Mouse (Mus musculus) midbrain, embryonic 11.5 days (tissue): ENCODE results near the gene Ell3. TPM values are rescaled to one million over a fixed set of nuclear protein-coding genes. Genes with fewer than 3 reads are reported as not detected.
"Not testable (repeated sequence)": the region's sequence is repeated elsewhere in the genome, so short reads cannot be mapped to it uniquely, and the experiment has no call there.

Source experiments
- ATAC-seq: fragments of 200-750 bp; cut with Nextera tagmentation; 2 replicates; pipeline ENCODE4 v1.8.0; 2017; ENCODE audit warnings: moderate TSS enrichment, moderate library complexity; ENCODE audit not compliant: low FRiP score
- DNase-seq: peaks from one replicate; pipeline ENCODE4 v3.0.0; 2015; ENCODE audit warnings: low spot score; ENCODE audit errors: missing footprints
- H3K27ac ChIP-seq: fragments of 300-500 bp; sonication (generic); 2 replicates; pipeline ENCODE4 v1.5.1; 2014; ENCODE audit warnings: low read depth, low read length
- H3K27me3 ChIP-seq: fragments of 300-500 bp; sonication (generic); 2 replicates; pipeline ENCODE4 v1.6.1; 2014; ENCODE audit warnings: mild to moderate bottlenecking, low read length, moderate library complexity, mixed read lengths; ENCODE audit not compliant: control insufficient read depth, insufficient read depth
- H3K36me3 ChIP-seq: fragments of 300-500 bp; sonication (generic); 2 replicates; pipeline ENCODE4 v1.6.1; 2014; ENCODE audit warnings: mild to moderate bottlenecking, low read length, moderate library complexity, mixed read lengths; ENCODE audit not compliant: control insufficient read depth, insufficient read depth
- H3K4me1 ChIP-seq: fragments of 300-500 bp; sonication (generic); 2 replicates; pipeline ENCODE4 v1.6.1; 2014; ENCODE audit warnings: low read length; ENCODE audit not compliant: control insufficient read depth, insufficient read depth
- H3K4me2 ChIP-seq: fragments of 300-500 bp; sonication (generic); 2 replicates; pipeline ENCODE4 v1.6.1; 2014; ENCODE audit warnings: mild to moderate bottlenecking, moderate library complexity
- H3K4me3 ChIP-seq: fragments of 300-500 bp; sonication (generic); 2 replicates; pipeline ENCODE4 v1.5.1; 2014; ENCODE audit warnings: low read depth, low read length
- H3K9ac ChIP-seq: fragments of 300-500 bp; sonication (generic); 2 replicates; pipeline ENCODE4 v1.6.1; 2014; ENCODE audit warnings: low read length
- H3K9me3 ChIP-seq: fragments of 300-500 bp; sonication (generic); 2 replicates; pipeline ENCODE4 v1.6.1; 2016; ENCODE audit warnings: low read length; ENCODE audit not compliant: control insufficient read depth
- WGBS: fragments of 180-500 bp; shearing (Covaris S2); extraction: QIAGEN DNeasy Blood & Tissue Kit; methylation state at CpG from one replicate; pipeline ENCODE4 v1.1.7; 2014; 5-methylcytosine and 5-hydroxymethylcytosine counted together
- polyA plus RNA-seq: library from polyadenylated mRNA; unstranded; fragments of >200 nt; fragmentation: Nextera tagmentation; extraction: Ambion mirVana; gene quantifications from 2 replicates; pipeline ENCODE4 v1.2.1, GENCODE M21; 2014

Ell3 gene
- polyA plus RNA-seq, 1 experiment from 2014 or later, result 2.2 TPM

DNA sequence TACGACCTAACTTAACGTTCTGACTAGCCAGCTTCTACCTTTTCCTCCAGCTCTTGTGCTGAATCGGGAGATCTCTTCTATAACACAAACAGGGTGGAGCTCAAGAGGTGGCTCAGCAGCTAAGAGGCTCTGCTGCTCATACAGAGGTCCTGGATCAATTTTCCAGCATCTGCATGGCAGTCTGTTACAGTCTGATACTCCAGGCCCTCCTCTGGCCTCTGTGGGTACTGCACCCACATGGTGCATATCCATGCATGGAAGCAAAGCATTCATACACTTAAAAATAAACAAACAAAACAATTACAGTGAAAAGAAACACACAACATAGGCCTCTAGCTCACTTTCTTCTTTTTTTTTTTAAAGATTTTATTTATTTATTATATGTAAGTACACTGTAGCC is 28.7 kb upstream of the Ell3 start:
- not testable (repeated sequence) for H3K4me2 ChIP-seq, ATAC-seq, H3K4me1 ChIP-seq, H3K36me3 ChIP-seq, H3K27me3 ChIP-seq, H3K9me3 ChIP-seq, H3K27ac ChIP-seq, H3K9ac ChIP-seq, H3K4me3 ChIP-seq, DNase-seq
- 100% methylated on average over 3 of the region's 3 CpGs for WGBS

DNA sequence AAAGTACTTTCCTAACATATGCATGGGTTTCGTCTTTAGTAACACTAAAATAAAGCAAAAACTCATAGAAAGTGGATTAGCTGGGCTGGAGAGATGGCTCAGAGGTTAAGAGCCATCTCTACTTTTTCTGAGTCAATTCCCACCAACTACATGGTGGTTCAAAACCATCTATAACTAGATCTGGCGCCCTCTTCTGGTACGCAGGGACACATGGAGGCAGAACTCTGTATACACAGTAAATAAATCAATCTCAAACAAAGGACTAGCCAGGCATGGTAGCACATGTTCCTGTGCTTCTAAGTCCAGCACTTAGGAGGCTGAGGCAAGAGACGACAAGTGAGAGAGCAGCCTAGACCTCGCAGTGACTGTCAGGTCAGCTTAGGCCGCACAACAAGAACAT is 24.9 kb upstream of the Ell3 start:
- WGBS, result 67% methylated on average over 1 of the region's 6 CpGs
- not testable (repeated sequence) for H3K36me3 ChIP-seq, H3K9ac ChIP-seq, H3K4me3 ChIP-seq, H3K4me1 ChIP-seq, H3K9me3 ChIP-seq, H3K4me2 ChIP-seq, ATAC-seq, DNase-seq, H3K27me3 ChIP-seq, H3K27ac ChIP-seq

DNA sequence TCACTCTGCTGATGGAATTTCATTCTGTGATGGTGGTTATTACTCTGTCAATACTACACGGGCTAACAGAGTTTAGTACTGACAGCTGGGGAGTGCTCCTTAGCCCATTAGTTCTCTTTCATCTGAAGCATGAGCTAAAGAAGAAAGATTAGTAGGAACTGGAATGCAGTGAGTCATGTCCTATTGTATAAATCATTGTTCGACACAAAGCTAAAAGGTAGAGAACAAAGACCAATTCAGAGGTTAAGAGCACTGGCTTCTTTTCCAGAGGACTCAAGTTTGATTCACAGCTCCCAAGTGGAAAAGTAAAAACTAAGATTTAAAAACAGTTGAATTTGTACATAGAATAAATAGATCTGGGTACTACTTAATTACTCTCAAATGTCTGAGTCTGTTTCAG is 16.0 kb upstream of the Ell3 start:
- H3K9me3 ChIP-seq, result no peaks in the 10 kb centered on the region
- H3K4me3 ChIP-seq, result no peak overlapping the region
- H3K27ac ChIP-seq, result no peak overlapping the region
- H3K9ac ChIP-seq, result no peak overlapping the region
- no peaks in the 10 kb centered on the region for H3K36me3 ChIP-seq
- no peak overlapping the region for H3K4me2 ChIP-seq
- H3K4me1 ChIP-seq, result peaks cover 12% of the 10 kb centered on the region; the same call in 1 of the 2 replicates
- ATAC-seq (no peak), DNase-seq (no peak)
- WGBS, result 69% methylated on average over 2 of the region's 2 CpGs
- no peaks in the 10 kb centered on the region for H3K27me3 ChIP-seq

DNA sequence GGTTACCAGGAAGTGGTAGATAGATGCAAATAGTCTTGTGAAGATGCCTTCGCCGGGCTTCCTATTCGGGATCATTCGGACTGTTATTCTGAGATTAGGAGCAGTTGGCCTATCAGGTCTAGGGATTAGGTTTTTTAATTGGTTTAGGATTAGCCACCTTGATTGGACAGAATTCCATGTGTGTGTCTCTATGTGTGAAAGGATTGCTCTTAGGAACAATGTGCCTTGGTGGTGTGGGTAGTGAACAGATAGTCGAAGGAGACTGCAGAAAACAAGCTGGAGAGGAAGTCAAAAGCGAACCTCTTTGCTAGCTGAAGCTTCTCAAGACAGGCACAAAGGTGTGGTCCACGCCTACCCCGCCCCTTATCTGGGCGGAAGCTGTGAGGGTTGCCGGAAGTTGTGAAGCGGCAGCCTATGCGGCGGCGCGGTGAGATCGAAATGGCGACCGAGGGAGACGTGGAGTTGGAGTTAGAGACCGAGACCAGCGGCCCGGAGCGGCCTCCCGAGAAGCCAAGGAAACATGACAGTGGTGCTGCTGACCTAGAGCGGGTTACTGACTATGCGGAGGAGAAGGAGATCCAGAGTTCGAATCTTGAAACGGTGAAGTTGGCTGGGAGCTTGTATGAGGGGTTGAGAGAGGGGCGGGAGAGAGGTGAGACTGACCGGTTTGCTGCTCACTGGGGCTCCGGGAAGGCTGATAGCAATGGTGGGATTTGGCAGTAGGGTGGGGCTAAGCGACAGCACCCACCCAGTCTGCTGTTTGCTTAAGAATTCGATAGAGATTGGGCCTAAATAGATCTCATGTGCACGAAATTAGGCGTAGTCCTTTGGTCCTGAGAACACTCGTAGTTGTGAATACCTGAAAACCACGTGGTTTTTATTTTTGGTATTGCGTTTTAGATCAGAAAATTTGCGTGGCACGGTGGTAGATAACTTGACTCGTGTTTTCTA is 12.9 kb upstream of the Ell3 start, which contains the start of gene Serinc4:
Serinc4 (minus strand) TSS at position 90 of the 951 bp plus-strand sequence.
- ATAC-seq (peak; percentile 91), DNase-seq (peak; percentile 98)
- H3K9ac ChIP-seq, result peak within 1 kb of the TSS; percentile 86
- H3K4me1 ChIP-seq, result peaks cover 12% of the 10 kb centered on the region; the same call in 1 of the 2 replicates
- H3K4me2 ChIP-seq, result peak within 1 kb of the TSS; percentile 65
- H3K36me3 ChIP-seq, result 0 out of 2 replicates have a peak, but pooled peaks cover 2% of the 10 kb centered on the region
- no peaks in the 10 kb centered on the region for H3K9me3 ChIP-seq
- H3K4me3 ChIP-seq, result peak within 1 kb of the TSS; percentile 79
- H3K27me3 ChIP-seq, result no peaks in the 10 kb centered on the region
- H3K27ac ChIP-seq, result peak within 1 kb of the TSS; percentile 44; the same call in 1 of the 2 replicates
- 3% methylated on average over 41 of the region's 41 CpGs for WGBS

DNA sequence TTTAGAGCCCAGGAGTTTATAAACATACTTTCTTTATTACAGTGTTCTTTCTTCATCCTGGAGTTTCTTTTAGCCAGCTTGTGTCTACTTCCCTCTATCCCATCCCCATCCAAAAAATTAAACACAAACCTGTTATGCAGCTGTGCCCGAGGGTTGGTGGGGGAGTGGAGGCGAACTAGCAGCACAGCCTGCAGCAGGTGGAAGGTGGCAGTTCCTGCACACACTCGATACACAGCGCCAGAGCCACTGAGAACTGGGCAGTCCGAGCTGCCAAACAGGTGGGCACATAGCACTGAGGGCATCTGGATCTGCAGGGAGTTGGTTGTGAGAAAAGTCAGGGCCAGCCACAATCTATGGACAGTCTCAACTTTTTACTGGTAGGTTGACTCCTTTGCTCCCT is 11.5 kb upstream of the Ell3 start:
- H3K27ac ChIP-seq, result no peak overlapping the region
- ATAC-seq (no peak), DNase-seq (no peak)
- no peak overlapping the region for H3K4me3 ChIP-seq
- H3K4me1 ChIP-seq, result peaks cover 15% of the 10 kb centered on the region
- no peak overlapping the region for H3K4me2 ChIP-seq
- H3K27me3 ChIP-seq, result no peaks in the 10 kb centered on the region
- 0 out of 2 replicates have a peak, but pooled peaks cover 5% of the 10 kb centered on the region for H3K36me3 ChIP-seq
- no peak overlapping the region for H3K9ac ChIP-seq
- WGBS, result 77% methylated on average over 5 of the region's 5 CpGs
- no peaks in the 10 kb centered on the region for H3K9me3 ChIP-seq

DNA sequence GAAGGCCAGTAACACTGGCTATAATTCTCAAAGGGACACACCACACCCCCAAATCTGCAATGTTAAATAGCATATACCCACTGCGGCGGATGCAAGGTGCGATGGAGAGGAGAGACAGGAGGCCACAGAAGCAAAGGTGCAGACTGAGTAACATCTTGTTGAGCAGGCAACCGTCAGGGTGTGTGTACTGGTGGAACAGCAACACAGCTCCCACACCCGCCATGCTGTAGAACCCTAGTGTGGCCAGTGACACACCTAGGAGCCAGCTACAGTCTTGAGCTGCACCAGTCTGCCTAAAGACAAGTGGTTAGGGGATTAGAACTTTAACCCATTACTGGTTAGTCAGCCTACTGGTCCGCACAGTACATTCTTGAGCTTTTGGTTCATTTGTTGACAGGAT is 9.8 kb upstream of the Ell3 start:
- no peak overlapping the region for H3K4me3 ChIP-seq
- no peak overlapping the region for H3K9ac ChIP-seq
- no peaks in the 10 kb centered on the region for H3K9me3 ChIP-seq
- no peaks in the 10 kb centered on the region for H3K27me3 ChIP-seq
- 90% methylated on average over 6 of the region's 6 CpGs for WGBS
- H3K36me3 ChIP-seq, result 0 out of 2 replicates have a peak, but pooled peaks cover 5% of the 10 kb centered on the region
- H3K4me1 ChIP-seq, result peaks cover 20% of the 10 kb centered on the region
- H3K27ac ChIP-seq, result no peak overlapping the region
- ATAC-seq (no peak), DNase-seq (no peak)
- no peak overlapping the region for H3K4me2 ChIP-seq

DNA sequence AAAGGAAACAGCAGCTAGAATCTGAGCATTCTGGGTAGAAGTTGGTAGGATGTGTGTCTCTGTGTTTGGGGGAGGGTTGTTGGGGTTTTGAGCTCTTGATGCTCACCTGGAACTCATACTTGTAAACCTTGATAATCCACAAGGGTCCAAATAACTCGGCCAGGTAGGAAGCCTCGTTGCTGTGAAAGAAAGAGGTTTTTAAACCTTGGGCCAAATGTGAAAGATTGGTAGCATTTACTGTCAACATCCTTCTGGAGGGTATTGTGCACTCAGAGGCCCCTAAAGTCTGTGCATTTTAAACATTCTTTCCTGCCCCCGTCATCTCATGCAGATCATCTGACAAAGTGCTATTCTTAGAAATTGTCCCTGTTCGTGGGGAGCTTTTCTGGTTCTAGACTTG is 8.9 kb upstream of the Ell3 start, which contains the start of gene Hypk:
Hypk (plus strand) TSS at position 301 of the 400 bp plus-strand sequence.
- H3K4me1 ChIP-seq, result peaks cover 21% of the 10 kb centered on the region

DNA sequence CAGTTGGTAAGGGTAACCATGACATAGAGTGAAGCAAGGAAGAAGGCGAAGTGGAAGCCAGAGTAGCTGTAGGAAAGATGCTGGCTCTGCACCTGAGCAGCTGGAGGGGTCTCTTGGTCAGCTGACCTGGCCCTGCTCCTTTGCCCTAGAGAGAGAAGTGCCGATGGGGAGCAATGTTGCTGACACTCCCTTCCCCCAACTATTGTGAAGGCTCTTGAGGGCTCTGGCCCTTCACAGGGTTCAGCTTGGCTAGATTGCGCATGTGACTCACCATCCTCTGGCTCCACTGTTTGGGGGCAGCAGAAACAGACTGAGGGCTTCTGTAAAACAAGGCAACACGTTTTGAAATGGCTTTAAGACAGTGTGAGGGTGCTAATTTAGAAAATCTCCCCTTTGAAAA is 8.3 kb upstream of the Ell3 start:
- H3K27ac ChIP-seq, result no peak overlapping the region
- 0 out of 2 replicates have a peak, but pooled peaks cover 5% of the 10 kb centered on the region for H3K36me3 ChIP-seq
- no peaks in the 10 kb centered on the region for H3K27me3 ChIP-seq
- no peak overlapping the region for H3K4me2 ChIP-seq
- H3K4me1 ChIP-seq, result peaks cover 17% of the 10 kb centered on the region
- H3K4me3 ChIP-seq, result no peak overlapping the region
- H3K9ac ChIP-seq, result no peak overlapping the region
- no peak for ATAC-seq
- WGBS, result 80% methylated on average over 4 of the region's 4 CpGs
- no peak for DNase-seq
- H3K9me3 ChIP-seq, result no peaks in the 10 kb centered on the region

More for the DNA sequence above, 8.9 kb upstream of the Ell3 start, which contains the start of gene Hypk:
- Histone ChIP-seq H3K4me3 (no peak within 1 kb of the TSS), H3K36me3 (0 out of 2 replicates have a peak, but pooled peaks cover 5% of the 10 kb centered on the region), H3K4me2 (no peak within 1 kb of the TSS), H3K27ac (no peak within 1 kb of the TSS), H3K9ac (no peak within 1 kb of the TSS), H3K27me3 (no peaks in the 10 kb centered on the region), H3K9me3 (no peaks in the 10 kb centered on the region)
- ATAC-seq, result no peak
- no peak for DNase-seq
- WGBS, result 90% methylated on average over 4 of the region's 4 CpGs

DNA sequence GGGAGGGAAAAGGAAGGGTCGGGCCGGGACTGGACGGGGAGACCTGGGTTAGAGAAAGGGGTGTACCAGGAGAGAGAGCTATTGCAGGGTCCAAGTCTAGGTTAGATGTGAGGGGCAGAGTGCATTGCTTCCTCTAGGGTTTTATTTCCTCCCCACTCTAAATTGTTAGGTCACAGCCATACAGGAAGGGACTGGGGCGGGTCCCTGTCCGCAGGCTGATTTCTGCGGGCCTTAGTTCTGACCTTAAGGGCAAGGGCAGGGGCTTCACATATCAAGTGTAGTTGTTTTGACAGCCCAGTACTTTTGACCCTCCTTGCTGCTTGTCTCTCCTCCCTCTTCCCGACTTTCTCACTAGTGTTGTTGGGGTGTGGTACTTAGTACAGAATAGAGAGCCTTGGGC is 6.0 kb upstream of the Ell3 start:
- ATAC-seq, result no peak

More for the DNA sequence above, 6.0 kb upstream of the Ell3 start:
- H3K4me3 ChIP-seq, result peak overlapping the region; percentile 98
- H3K9me3 ChIP-seq, result no peaks in the 10 kb centered on the region
- no peak overlapping the region for H3K27ac ChIP-seq
- WGBS, result 4% methylated on average over 7 of the region's 7 CpGs
- DNase-seq, result peak; percentile 89
- H3K4me2 ChIP-seq, result peak overlapping the region; percentile 95
- 0 out of 2 replicates have a peak, but pooled peaks cover 5% of the 10 kb centered on the region for H3K36me3 ChIP-seq
- peak overlapping the region; percentile 97 for H3K9ac ChIP-seq
- H3K27me3 ChIP-seq, result no peaks in the 10 kb centered on the region
- H3K4me1 ChIP-seq, result peaks cover 11% of the 10 kb centered on the region
